Mouse (Mus musculus): ENCODE results near the gene Gckr.
"Not testable (repeated sequence)": the region's sequence is repeated elsewhere in the genome, so short reads cannot be mapped to it uniquely, and the experiment has no call there.

Gckr gene

DNA sequence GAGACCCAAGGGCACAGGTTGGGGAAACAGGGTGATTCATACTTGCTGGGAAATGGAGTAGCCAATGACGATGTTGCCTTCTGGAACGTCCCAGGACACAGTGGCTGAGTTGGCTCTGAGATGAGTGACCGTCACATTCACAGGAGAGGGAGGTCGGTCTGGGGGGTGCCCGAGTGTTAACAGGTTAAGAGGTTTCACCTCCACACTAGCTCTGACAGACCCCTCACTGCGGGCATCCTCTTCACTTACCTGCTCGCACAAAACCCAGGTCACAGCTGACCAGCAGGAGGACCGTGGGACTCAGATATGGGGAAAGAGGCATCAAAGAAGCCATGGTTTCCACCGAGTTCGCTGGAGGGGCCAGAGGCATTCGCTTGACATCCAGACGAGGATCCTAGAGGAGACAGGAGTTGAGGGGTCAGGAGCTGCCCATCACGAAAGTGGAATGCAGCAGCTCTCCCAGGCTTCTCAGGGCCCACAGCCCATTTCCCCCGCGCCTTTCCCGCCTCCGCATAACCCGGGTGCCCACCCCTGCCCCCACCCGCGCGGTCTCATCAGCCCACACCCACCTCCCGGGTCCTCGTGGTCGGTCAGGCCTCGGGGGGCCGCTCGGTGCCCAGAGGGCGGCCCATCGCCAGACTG, 2.2 kb upstream of the Gckr start:
- DNase-seq (ENCODE audit: low read depth, low spot score): peak; percentile 6

DNA sequence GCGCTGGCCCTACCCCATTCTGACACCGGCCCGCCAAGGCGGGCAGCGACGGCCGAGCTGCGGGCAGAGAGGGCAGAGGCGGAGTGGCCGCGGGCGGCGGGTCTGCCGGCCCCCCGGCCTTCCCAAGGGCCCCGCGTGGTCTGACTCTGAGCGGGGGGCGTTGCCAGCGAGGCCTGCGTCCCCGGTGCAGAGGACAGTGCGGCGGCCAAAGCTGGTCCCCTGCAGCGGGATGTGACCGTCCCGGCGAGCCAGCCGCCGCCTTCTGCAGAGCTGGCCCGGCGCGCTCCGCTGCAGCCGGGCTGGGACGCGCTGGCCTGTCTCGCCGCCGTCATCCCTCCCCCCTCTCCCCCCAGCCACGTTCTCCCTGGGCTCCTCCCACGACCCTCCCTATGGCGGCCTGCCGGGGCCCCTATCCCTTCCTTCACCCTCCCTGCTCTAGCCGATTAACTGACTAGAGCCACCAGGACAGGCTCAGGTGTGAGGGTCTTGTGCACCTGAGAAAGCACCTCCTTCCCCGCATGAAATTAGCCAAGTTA, 1.6 kb upstream of the Gckr start, which contains the start of gene Fndc4:
Gene Fndc4 (minus strand): TSS at position 475 of the 536 bp plus-strand sequence.
- peak; percentile 52 for DNase-seq (ENCODE audit: low read depth, low spot score)

DNA sequence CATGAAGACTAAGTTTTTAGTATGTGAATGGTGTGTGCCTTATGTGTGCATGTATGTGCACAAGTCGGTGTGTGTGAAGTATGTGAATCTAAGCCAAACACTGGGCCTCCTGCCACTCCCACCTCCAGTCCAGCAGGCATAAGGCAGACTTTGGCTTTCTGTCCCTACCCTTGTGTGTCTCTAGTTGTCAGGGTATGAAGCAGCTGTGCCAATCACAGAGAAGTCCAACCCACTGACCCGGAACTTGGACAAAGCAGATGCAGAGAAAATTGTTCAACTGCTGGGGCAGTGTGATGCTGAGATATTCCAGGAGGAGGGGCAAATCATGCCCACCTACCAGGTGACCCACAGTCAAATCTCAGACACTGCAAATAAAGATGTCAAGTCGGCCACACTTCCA, 738 bp downstream of the Gckr start:
- DNase-seq (ENCODE audit: low read depth, low spot score): no peak

GRCm38 (mm10) chr5:31298486-31298885, 1.2 kb downstream of the Gckr start:
- no peak for DNase-seq (ENCODE audit: low read depth, low spot score)

- DNase-seq (ENCODE audit: low read depth, low spot score): peak; percentile 13
Measured at GRCm38 (mm10) chr5:31301866-31302265, 4.6 kb downstream of the Gckr start.

DNA sequence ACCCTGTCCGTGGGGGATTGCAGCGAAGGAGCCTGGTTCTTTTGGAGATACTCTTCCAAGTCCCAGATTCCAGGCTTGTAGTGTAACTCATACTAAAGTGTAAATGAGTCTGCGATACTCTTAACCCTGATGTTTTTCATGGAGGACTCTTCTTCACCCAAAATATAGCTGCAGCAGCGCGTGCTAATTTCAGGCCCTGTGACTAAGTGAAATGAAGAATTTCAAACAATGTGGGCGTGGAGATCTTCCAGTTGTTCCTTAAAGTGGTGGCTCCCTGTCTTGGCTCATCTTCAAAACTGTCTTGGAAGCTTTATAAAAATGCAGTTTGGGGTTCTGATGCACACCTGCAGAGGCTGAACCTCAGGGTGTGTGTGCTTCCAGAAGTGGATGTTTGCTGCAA, 5.8 kb downstream of the Gckr start:
- DNase-seq (ENCODE audit: low read depth, low spot score): no peak

GRCm38 (mm10) chr5:31312806-31313205, 15.6 kb downstream of the Gckr start:
- no peak for DNase-seq (ENCODE audit: low read depth, low spot score)

DNA sequence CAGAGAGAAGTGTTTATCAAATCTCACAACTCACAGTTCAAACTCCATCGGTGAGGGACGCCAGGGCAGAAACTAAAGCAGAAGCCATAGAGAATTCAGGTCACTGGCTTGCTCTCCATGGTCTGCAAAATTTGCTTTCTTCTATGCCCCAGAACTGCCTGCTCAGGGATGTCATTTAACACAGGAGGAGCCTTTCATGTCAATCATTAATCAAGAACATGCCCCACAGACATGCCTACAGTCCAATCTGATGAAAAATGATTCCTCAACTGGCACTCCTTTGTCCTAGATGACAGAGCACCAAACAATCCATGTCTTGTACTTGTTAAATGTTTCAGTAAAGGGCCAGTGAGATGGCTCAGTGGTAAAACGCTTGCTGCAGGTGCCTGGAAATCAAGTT, 25.5 kb downstream of the Gckr start:
- no peak for DNase-seq (ENCODE audit: low read depth, low spot score)

DNA sequence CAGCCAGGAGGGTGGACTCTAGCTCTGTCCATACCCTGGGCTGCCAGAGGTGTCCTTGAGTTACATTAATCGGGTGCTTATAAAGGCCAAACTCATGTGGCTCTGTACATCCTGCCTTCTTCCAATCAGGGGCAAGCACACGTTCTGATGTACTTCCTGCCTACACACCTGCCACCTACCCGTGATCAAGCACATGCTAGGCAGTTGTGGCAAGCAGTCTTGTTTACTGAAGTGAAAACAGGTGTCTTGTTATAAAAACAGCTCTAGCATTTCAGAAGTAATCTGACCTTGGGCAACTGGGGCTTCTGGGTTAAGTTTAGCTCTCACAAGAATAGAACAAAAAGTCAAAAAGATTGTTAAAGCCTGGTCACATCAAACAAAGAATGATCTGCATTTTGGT, 26.8 kb downstream of the Gckr start:
- no peak for DNase-seq (ENCODE audit: low read depth, low spot score)

DNA sequence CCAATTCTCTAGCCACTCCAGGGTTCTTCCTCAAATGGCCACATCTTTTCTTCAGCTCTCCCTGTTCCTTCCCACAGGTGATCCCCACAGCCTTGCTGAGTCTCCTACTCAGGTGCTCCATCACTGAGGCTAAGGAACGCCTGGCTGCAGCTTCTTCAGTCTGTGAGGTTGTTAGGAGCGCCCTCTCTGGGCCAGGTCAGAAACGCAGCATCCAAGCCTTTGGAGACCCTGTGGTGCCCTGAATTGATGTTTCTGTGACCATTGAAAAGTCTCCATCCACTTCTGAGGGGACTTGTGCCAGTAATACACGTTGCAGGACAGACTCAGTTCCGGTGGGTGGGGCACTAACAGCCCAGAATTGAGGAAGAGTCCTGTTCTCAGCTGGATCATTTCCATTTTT, 29.6 kb downstream of the Gckr start:
- DNase-seq (ENCODE audit: low read depth, low spot score): peak; percentile 69

- peak; percentile 82 for DNase-seq (ENCODE audit: low read depth, low spot score)
Measured at GRCm38 (mm10) chr5:31328255-31328654, 31.0 kb downstream of the Gckr start.

DNA sequence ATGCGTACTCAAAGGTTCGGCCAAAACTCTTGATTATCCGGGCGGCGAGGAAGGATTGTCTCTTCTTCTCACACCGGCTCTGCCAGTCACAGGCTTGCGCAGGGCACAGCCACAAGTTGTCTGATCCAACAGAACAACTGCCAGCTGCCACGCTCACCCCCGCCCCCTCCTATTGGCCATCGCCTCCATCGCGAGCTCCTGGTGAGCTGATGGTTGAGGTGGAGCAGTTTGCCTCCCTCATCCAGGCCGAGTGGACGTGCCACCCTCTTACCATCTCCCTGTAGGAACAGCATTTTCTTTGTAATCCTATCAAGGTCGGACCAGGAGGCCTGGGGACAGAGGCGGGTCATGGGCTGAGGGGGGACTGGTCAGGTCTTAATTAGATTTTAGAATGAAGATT, 60.3 kb downstream of the Gckr start:
- DNase-seq (ENCODE audit: low read depth, low spot score): not testable (repeated sequence)

GRCm38 (mm10) chr5:31360955-31361354, 63.7 kb downstream of the Gckr start:
- DNase-seq (ENCODE audit: low read depth, low spot score): no peak
